Mouse (Mus musculus): ENCODE measurements around the gene Eno3.

Gene Eno3

GRCm38 (mm10) chr11:70644564-70645103 lies 12.4 kb upstream of the Eno3 start:
- no peak for DNase-seq (ENCODE audit: low spot score)

GRCm38 (mm10) chr11:70645461-70646258 lies 11.3 kb upstream of the Eno3 start:
- DNase-seq (ENCODE audit: low spot score), result no peak

GRCm38 (mm10) chr11:70646259-70646555 lies 10.8 kb upstream of the Eno3 start:
- no peak for DNase-seq (ENCODE audit: low spot score)

- peak; percentile 86 for DNase-seq (ENCODE audit: low spot score)
Measured at GRCm38 (mm10) chr11:70646691-70647650, 10.0 kb upstream of the Eno3 start, which contains the start of the genes Rnf167 and Slc25a11. Gene Rnf167 (plus strand): TSS chr11:70647235. Gene Slc25a11 (minus strand): TSS chr11:70647479.

- DNase-seq (ENCODE audit: low spot score), result no peak
Measured at GRCm38 (mm10) chr11:70647716-70648420, 9.1 kb upstream of the Eno3 start.

GRCm38 (mm10) chr11:70648512-70648911 lies 8.5 kb upstream of the Eno3 start:
- no peak for DNase-seq (ENCODE audit: low spot score)

GRCm38 (mm10) chr11:70649185-70649734 lies 7.7 kb upstream of the Eno3 start:
- DNase-seq (ENCODE audit: low spot score), result no peak

GRCm38 (mm10) chr11:70650322-70651175 lies 6.5 kb upstream of the Eno3 start:
- no peak for DNase-seq (ENCODE audit: low spot score)

GRCm38 (mm10) chr11:70651391-70651790 lies 5.6 kb upstream of the Eno3 start:
- DNase-seq (ENCODE audit: low spot score), result no peak

GRCm38 (mm10) chr11:70652029-70652883 lies 4.7 kb upstream of the Eno3 start:
- no peak for DNase-seq (ENCODE audit: low spot score)

GRCm38 (mm10) chr11:70652884-70653344 lies 4.1 kb upstream of the Eno3 start:
- DNase-seq (ENCODE audit: low spot score), result no peak

- DNase-seq (ENCODE audit: low spot score), result peak; percentile 50
Measured at GRCm38 (mm10) chr11:70653345-70654197, 3.4 kb upstream of the Eno3 start.

- peak; percentile 66 for DNase-seq (ENCODE audit: low spot score)
Measured at GRCm38 (mm10) chr11:70654198-70654922, 2.6 kb upstream of the Eno3 start, which contains the start of gene Pfn1. Gene Pfn1 (minus strand): TSS chr11:70654644.

GRCm38 (mm10) chr11:70654923-70655570 lies 2.0 kb upstream of the Eno3 start:
- DNase-seq (ENCODE audit: low spot score), result peak; percentile 70

GRCm38 (mm10) chr11:70655571-70656455 lies 1.2 kb upstream of the Eno3 start:
- DNase-seq (ENCODE audit: low spot score), result peak; percentile 57

- peak; percentile 40 for DNase-seq (ENCODE audit: low spot score)
Measured at GRCm38 (mm10) chr11:70656456-70656927, 510 bp upstream of the Eno3 start.

All from ovary, postnatal 14 days (tissue).